Mouse (Mus musculus): ENCODE data around the gene Cadm2.

DNA sequence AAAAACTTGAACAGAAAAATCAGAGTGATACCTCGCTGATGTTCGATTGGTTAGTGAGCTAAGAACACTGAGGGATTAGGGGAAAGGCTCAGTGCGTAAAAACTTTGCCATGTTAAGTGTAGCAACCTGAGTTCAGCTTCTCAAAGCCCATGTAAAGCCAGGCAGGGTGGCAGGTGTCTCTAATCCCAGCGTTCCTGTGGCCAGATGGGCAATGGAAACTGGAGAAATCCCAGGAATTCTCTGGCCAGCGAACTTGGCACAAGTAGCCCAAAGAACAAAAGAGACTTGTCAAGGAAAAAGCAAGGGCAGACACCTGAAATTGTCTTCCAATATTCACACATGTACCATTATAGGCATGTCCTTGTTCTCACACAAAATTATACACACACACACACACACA, 377.1 kb downstream of the Cadm2 start:
- TF ChIP-seq POLR2A (IDR thresholded peaks at IDR 0.05; ENCODE audit: extremely low read depth, insufficient read depth, low read length): no peak
- TF ChIP-seq CTCF (IDR thresholded peaks at IDR 0.05; ENCODE audit: low read depth, low read length): no peak
